Mouse (Mus musculus): ENCODE results near the gene Pcp2. TPM values are rescaled to one million over a fixed set of nuclear protein-coding genes. Genes with fewer than 3 reads are reported as not detected.

Pcp2 gene
- polyA plus RNA-seq (2016; fragmentation: Nextera tagmentation; extraction: Ambion mirVana): 0.37 and 0.40 TPM in 2 replicates

DNA sequence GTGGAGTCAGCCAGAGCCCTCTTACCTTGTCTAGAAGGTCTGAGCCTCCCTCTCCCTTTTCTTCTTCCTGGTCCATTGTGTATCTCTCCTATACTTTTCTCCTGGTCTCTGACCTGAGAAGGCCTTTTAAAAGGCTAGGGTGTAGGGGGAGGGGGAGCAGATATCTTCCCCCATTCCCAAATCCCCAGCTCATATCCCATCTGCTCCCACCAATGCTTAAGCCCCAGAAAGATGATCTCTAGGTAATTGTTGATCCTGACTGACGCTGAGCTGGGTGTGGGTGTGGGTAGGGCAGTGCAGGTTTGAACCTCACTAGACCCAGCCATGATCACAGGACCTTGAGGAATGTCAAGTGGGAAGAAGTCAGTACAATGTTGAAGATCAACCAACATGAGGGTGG is at the start of gene Pcp2:
TSS of gene Pcp2 (minus strand) at position 101 of the 400 bp plus-strand sequence.
- H3K27ac ChIP-seq: no peak within 1 kb of the TSS
- no peak within 1 kb of the TSS for H3K4me2 ChIP-seq (replicated peaks)
- no peak within 1 kb of the TSS for H3K9ac ChIP-seq

GRCm38 (mm10) chr8:3674671-3675070 is 49.3 kb upstream of the Pcp2 start:
- no peak overlapping the region for H3K4me2 ChIP-seq (replicated peaks)
- WGBS: 56% methylated on average over 3 of the region's 3 CpGs
- H3K4me1 ChIP-seq: peaks cover 10% of the 10 kb centered on the region
- H3K4me3 ChIP-seq: no peak overlapping the region
- peaks cover 10% of the 10 kb centered on the region for H3K36me3 ChIP-seq
- no peak for ATAC-seq (ENCODE audit: low FRiP score, low read depth)
- H3K9ac ChIP-seq: no peak overlapping the region
- H3K27ac ChIP-seq: no peak overlapping the region
- H3K9me3 ChIP-seq: no peaks in the 10 kb centered on the region
- no peaks in the 10 kb centered on the region for H3K27me3 ChIP-seq (replicated peaks)

More for the DNA sequence above, at the start of gene Pcp2:
- no peak for ATAC-seq (ENCODE audit: low FRiP score, low read depth)
- no peaks in the 10 kb centered on the region for H3K36me3 ChIP-seq
- no peaks in the 10 kb centered on the region for H3K9me3 ChIP-seq
- peaks cover 4% of the 10 kb centered on the region; the same call in 1 of the 2 replicates for H3K27me3 ChIP-seq (replicated peaks)
- H3K4me3 ChIP-seq: no peak within 1 kb of the TSS
- WGBS: 73% methylated on average over 1 of the region's 1 CpGs
- H3K4me1 ChIP-seq: peaks cover 9% of the 10 kb centered on the region

GRCm38 (mm10) chr8:3671980-3672491 is 46.7 kb upstream of the Pcp2 start, which contains the start of gene Fcor:
TSS of gene Fcor (minus strand) at chr8:3672362.
- H3K36me3 ChIP-seq: no peaks in the 10 kb centered on the region
- no peaks in the 10 kb centered on the region for H3K27me3 ChIP-seq (replicated peaks)
- ATAC-seq (ENCODE audit: low FRiP score, low read depth): peak; percentile 80
- H3K4me3 ChIP-seq: peak within 1 kb of the TSS; percentile 43
- peak within 1 kb of the TSS; percentile 59 for H3K9ac ChIP-seq
- H3K27ac ChIP-seq: 0 out of 2 replicates have a peak within 1 kb of the TSS, but pooled peaks have one; percentile 6
- WGBS: under 1% methylated on average over 23 of the region's 23 CpGs
- peak within 1 kb of the TSS; percentile 62 for H3K4me2 ChIP-seq (replicated peaks)
- H3K9me3 ChIP-seq: no peaks in the 10 kb centered on the region
- no peaks in the 10 kb centered on the region for H3K4me1 ChIP-seq

DNA sequence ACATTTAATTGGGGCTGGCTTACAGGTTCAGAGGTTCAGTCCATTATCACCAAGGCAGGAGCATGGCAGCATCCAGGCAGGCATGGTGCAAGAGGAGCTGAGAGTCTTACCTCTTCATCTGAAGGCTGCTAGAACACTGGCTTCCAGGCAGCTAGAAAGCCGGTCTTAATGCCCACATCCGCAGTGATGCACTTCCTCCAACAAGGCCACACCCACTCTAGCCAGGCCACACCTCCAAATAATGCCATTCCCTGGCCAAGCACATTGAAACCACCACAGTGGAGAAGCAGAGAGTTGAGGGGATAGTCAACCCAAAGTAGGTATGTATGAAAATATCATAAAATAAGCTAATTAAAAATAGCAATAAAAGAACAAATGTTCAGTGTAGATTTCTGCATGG is 45.0 kb upstream of the Pcp2 start:
- H3K27me3 ChIP-seq (replicated peaks): no peaks in the 10 kb centered on the region
- H3K4me2 ChIP-seq (replicated peaks): no peak overlapping the region
- no peaks in the 10 kb centered on the region for H3K4me1 ChIP-seq
- no peak overlapping the region for H3K27ac ChIP-seq
- WGBS: 86% methylated on average over 2 of the region's 2 CpGs
- no peak for ATAC-seq (ENCODE audit: low FRiP score, low read depth)
- H3K4me3 ChIP-seq: no peak overlapping the region
- no peaks in the 10 kb centered on the region for H3K36me3 ChIP-seq
- no peak overlapping the region for H3K9ac ChIP-seq
- H3K9me3 ChIP-seq: no peaks in the 10 kb centered on the region

DNA sequence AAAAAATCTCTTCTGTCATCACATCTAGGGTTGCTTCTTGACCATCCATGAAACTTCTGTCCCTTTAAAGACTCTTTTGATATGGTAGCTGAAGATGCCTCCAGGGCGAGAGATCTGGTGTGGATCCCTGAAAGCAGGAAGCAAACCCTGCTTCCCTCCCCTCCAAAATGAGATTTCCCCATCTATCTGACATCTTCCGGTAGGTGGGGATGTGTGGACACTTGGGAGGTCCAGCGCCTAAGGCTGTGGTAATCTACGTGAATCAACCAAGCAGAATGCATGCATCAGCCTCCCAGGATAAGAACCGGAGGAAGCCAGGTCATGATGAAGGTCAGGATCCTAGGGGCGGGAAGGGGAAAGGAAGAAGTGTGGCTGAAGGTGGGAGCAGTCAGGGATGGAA is 40.2 kb upstream of the Pcp2 start, which contains the start of gene Mcemp1:
TSS of gene Mcemp1 (plus strand) at position 248 of the 400 bp plus-strand sequence.
- no peaks in the 10 kb centered on the region for H3K9me3 ChIP-seq
- no peak for ATAC-seq (ENCODE audit: low FRiP score, low read depth)
- no peaks in the 10 kb centered on the region for H3K4me1 ChIP-seq
- H3K4me3 ChIP-seq: no peak within 1 kb of the TSS
- H3K36me3 ChIP-seq: no peaks in the 10 kb centered on the region
- no peak within 1 kb of the TSS for H3K9ac ChIP-seq
- H3K27ac ChIP-seq: no peak within 1 kb of the TSS
- 85% methylated on average over 6 of the region's 6 CpGs for WGBS
- H3K4me2 ChIP-seq (replicated peaks): no peak within 1 kb of the TSS
- no peaks in the 10 kb centered on the region for H3K27me3 ChIP-seq (replicated peaks)

GRCm38 (mm10) chr8:3664405-3664804 is 39.1 kb upstream of the Pcp2 start:
- Histone ChIP-seq H3K36me3 (no peaks in the 10 kb centered on the region), H3K9ac (no peak overlapping the region), H3K4me2 (replicated peaks) (no peak overlapping the region), H3K4me3 (no peak overlapping the region), H3K4me1 (no peaks in the 10 kb centered on the region), H3K27me3 (replicated peaks) (no peaks in the 10 kb centered on the region), H3K27ac (no peak overlapping the region), H3K9me3 (no peaks in the 10 kb centered on the region)
- no peak for ATAC-seq (ENCODE audit: low FRiP score, low read depth)
- WGBS: 69% methylated on average over 5 of the region's 5 CpGs

- no peak overlapping the region for H3K4me3 ChIP-seq
- no peaks in the 10 kb centered on the region for H3K27me3 ChIP-seq (replicated peaks)
- H3K4me1 ChIP-seq: peaks cover 6% of the 10 kb centered on the region
- H3K9ac ChIP-seq: no peak overlapping the region
- no peak overlapping the region for H3K4me2 ChIP-seq (replicated peaks)
- WGBS: 81% methylated on average over 8 of the region's 8 CpGs
- no peak overlapping the region for H3K27ac ChIP-seq
- no peak for ATAC-seq (ENCODE audit: low FRiP score, low read depth)
- no peaks in the 10 kb centered on the region for H3K36me3 ChIP-seq
- H3K9me3 ChIP-seq: no peaks in the 10 kb centered on the region
Measured at GRCm38 (mm10) chr8:3660889-3661288, 35.5 kb upstream of the Pcp2 start.

GRCm38 (mm10) chr8:3656725-3657381 is 31.5 kb upstream of the Pcp2 start:
- 22% methylated on average over 7 of the region's 7 CpGs for WGBS
- no peaks in the 10 kb centered on the region for H3K36me3 ChIP-seq
- no peaks in the 10 kb centered on the region for H3K27me3 ChIP-seq (replicated peaks)
- no peak overlapping the region for H3K27ac ChIP-seq
- H3K4me1 ChIP-seq: peaks cover 6% of the 10 kb centered on the region
- peak; percentile 45; the same call in 1 of the 2 replicates for ATAC-seq (ENCODE audit: low FRiP score, low read depth)
- H3K9ac ChIP-seq: 0 out of 2 replicates have a peak overlapping the region, but pooled peaks have one; percentile 13
- H3K9me3 ChIP-seq: no peaks in the 10 kb centered on the region
- no peak overlapping the region for H3K4me3 ChIP-seq
- peak overlapping the region; percentile 16 for H3K4me2 ChIP-seq (replicated peaks)

DNA sequence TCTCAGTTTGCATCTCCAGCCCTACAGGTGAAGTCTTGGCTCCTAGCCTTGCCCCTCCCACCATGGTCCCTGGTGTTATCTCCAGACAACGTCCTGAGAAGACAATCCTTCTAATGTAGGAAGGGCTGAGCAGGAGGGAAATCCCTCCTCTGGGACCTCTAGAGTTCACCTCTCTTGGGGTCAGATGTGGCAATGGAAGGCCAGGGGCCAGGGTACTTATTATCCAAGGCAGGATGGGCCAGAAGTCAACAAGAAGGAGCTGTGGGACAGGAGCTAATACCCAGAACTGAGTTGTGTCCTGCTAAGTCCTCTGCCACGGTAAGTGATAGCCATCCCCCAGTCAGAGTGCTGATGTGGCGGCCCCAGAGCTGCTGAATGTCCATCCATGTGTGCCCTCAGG is 30.2 kb upstream of the Pcp2 start, which contains the start of gene Retn:
TSS of gene Retn (plus strand) at position 245 of the 400 bp plus-strand sequence.
- no peaks in the 10 kb centered on the region for H3K36me3 ChIP-seq
- H3K27ac ChIP-seq: no peak within 1 kb of the TSS
- ATAC-seq (ENCODE audit: low FRiP score, low read depth): no peak
- H3K4me1 ChIP-seq: peaks cover 6% of the 10 kb centered on the region
- no peak within 1 kb of the TSS for H3K4me2 ChIP-seq (replicated peaks)
- no peak within 1 kb of the TSS for H3K4me3 ChIP-seq
- WGBS: 71% methylated on average over 3 of the region's 3 CpGs
- H3K9ac ChIP-seq: no peak within 1 kb of the TSS
- H3K27me3 ChIP-seq (replicated peaks): no peaks in the 10 kb centered on the region
- no peaks in the 10 kb centered on the region for H3K9me3 ChIP-seq

DNA sequence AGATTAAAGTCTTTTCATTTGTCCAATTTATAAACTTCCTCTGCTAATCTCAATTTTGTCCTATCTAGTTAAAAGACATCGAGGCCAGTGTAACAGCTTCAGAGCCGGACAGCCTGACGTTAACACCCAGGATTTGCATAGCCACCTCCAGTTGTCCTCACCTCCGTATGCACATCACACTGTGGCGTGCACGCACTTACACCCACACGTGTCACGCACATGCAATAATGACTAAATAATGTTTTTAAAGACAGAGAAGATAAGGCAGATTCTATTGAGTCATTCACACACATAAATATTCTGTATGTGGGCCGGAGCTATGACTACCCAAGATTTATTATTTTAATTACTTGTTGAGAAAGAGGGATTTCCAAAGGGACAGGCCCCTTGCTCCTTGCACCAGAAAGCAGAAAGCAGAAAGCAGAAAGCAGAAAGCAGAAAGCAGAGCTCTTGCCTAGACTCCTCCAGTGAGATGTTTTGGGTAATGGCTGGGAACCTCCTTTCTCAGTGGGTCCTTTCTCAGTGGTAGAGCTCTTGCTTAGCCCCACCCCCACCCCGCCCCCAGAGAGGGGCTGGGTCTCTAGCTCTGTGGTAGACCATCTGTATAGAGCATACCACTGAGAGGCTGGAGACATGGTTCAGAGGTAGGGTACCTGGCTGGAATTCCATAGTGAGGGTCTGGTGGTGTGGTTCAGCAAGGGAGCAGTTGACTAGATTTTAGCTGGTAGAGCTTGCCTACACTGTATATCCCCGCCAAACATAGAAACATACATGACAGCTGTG is 29.6 kb upstream of the Pcp2 start:
- 72% methylated on average over 11 of the region's 11 CpGs for WGBS
- Histone ChIP-seq H3K27me3 (replicated peaks) (no peaks in the 10 kb centered on the region), H3K27ac (no peak overlapping the region), H3K4me2 (replicated peaks) (no peak overlapping the region), H3K9ac (no peak overlapping the region), H3K4me3 (no peak overlapping the region), H3K4me1 (peaks cover 6% of the 10 kb centered on the region), H3K36me3 (no peaks in the 10 kb centered on the region), H3K9me3 (no peaks in the 10 kb centered on the region)
- ATAC-seq (ENCODE audit: low FRiP score, low read depth): no peak

DNA sequence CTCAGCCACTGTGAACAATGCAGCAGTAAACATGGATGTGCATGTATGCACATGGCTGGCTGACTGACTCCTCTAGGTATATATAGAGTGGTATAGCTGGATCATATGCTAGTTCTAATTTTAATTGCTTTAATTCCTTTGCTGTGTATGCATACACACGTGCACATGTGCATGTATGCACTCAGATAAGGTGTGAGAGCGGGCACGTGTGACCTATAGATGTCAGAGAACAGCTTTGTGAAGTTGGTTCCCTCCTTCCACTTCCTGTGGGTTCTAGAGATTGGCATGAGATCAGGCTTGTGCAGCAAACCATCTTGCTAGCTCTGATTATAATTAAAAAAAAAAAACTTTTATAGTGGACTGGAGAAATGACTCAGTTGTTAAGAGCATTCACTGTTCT is 27.5 kb upstream of the Pcp2 start:
- no peaks in the 10 kb centered on the region for H3K36me3 ChIP-seq
- H3K27me3 ChIP-seq (replicated peaks): no peaks in the 10 kb centered on the region
- H3K4me3 ChIP-seq: no peak overlapping the region
- H3K9me3 ChIP-seq: no peaks in the 10 kb centered on the region
- H3K27ac ChIP-seq: no peak overlapping the region
- no peak overlapping the region for H3K4me2 ChIP-seq (replicated peaks)
- peaks cover 6% of the 10 kb centered on the region for H3K4me1 ChIP-seq
- no peak for ATAC-seq (ENCODE audit: low FRiP score, low read depth)
- H3K9ac ChIP-seq: no peak overlapping the region
- WGBS: 68% methylated on average over 3 of the region's 3 CpGs

- no peaks in the 10 kb centered on the region for H3K9me3 ChIP-seq
- no peak overlapping the region for H3K27ac ChIP-seq
- H3K9ac ChIP-seq: no peak overlapping the region
- no peak overlapping the region for H3K4me3 ChIP-seq
- 0 out of 2 replicates have a peak, but pooled peaks cover 2% of the 10 kb centered on the region for H3K27me3 ChIP-seq (replicated peaks)
- no peaks in the 10 kb centered on the region for H3K4me1 ChIP-seq
- no peaks in the 10 kb centered on the region for H3K36me3 ChIP-seq
- ATAC-seq (ENCODE audit: low FRiP score, low read depth): no peak
- 36% methylated on average over 1 of the region's 1 CpGs for WGBS
- no peak overlapping the region for H3K4me2 ChIP-seq (replicated peaks)
Measured at GRCm38 (mm10) chr8:3648990-3649389, 23.6 kb upstream of the Pcp2 start.
